Mouse (Mus musculus): ENCODE measurements around the gene Rpl18. TPM values are rescaled to one million over a fixed set of nuclear protein-coding genes. Genes with fewer than 3 reads are reported as not detected.

Gene Rpl18
- polyA plus RNA-seq, 1 experiment from 2014 or later = 721 TPM

GRCm38 (mm10) chr7:45685811-45686210 lies 29.4 kb upstream of the Rpl18 start:
- peaks cover 24% of the 10 kb centered on the region for H3K27me3 ChIP-seq
- peaks cover 5% of the 10 kb centered on the region; the same call in 1 of the 2 replicates for H3K4me1 ChIP-seq
- no peak overlapping the region for H3K27ac ChIP-seq (replicated peaks)
- H3K4me2 ChIP-seq (replicated peaks) = no peak overlapping the region
- WGBS = 61% methylated on average over 10 of the region's 10 CpGs
- H3K4me3 ChIP-seq = no peak overlapping the region
- no peaks in the 10 kb centered on the region for H3K36me3 ChIP-seq
- H3K9me3 ChIP-seq = no peaks in the 10 kb centered on the region
- no peak for ATAC-seq (ENCODE audit: low FRiP score, low read depth)
- no peak overlapping the region for H3K9ac ChIP-seq (replicated peaks)

DNA sequence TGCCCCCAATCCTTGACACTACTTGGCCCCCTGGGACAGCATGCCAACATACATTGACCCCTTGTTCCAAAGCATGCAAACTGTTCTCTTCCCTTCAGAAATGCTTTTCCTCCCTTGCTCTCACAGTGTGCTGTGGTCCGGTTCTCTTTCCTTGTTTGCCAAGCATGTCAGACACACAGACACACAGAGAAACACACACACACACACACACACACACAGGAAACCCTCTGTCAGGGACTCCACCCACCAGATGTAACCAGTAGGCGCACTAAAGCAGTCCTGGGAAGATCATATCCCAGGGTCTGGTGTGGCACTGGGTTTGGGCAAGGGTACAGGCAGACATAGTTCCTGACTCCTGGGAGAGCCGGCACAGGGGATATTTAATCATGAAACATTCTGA lies 28.4 kb upstream of the Rpl18 start:
- Histone ChIP-seq H3K9ac (replicated peaks) (no peak overlapping the region; the same call in 1 of the 2 replicates), H3K9me3 (no peaks in the 10 kb centered on the region), H3K4me2 (replicated peaks) (no peak overlapping the region), H3K27ac (replicated peaks) (no peak overlapping the region), H3K4me1 (peaks cover 5% of the 10 kb centered on the region; the same call in 1 of the 2 replicates), H3K4me3 (no peak overlapping the region), H3K36me3 (no peaks in the 10 kb centered on the region), H3K27me3 (peaks cover 24% of the 10 kb centered on the region)
- ATAC-seq (ENCODE audit: low FRiP score, low read depth) = no peak
- WGBS = 84% methylated on average over 3 of the region's 3 CpGs

DNA sequence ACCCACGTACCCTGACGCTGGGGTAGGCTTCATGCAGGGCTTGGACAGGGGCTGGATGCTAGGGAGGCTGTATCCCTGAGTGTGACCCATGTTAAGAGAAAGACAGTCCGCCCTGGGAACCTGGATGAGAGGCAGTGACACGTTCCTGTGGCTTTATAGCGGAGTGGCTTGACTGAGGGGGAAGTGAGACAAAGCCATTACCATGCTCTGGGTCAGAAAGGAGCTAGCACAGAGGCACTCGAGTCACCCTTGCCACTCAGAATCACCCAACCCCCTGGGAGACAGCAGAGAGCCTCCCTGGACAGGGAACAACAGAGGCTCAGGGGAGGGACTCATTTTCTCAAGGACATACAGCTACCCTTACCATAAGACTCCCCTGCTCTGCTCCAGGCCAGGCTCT lies 26.2 kb upstream of the Rpl18 start:
- Histone ChIP-seq H3K9ac (replicated peaks) (no peak overlapping the region), H3K9me3 (no peaks in the 10 kb centered on the region), H3K27ac (replicated peaks) (no peak overlapping the region), H3K4me1 (no peaks in the 10 kb centered on the region), H3K4me3 (no peak overlapping the region), H3K36me3 (no peaks in the 10 kb centered on the region), H3K27me3 (peaks cover 24% of the 10 kb centered on the region), H3K4me2 (replicated peaks) (no peak overlapping the region)
- WGBS = 69% methylated on average over 6 of the region's 6 CpGs
- no peak for ATAC-seq (ENCODE audit: low FRiP score, low read depth)

DNA sequence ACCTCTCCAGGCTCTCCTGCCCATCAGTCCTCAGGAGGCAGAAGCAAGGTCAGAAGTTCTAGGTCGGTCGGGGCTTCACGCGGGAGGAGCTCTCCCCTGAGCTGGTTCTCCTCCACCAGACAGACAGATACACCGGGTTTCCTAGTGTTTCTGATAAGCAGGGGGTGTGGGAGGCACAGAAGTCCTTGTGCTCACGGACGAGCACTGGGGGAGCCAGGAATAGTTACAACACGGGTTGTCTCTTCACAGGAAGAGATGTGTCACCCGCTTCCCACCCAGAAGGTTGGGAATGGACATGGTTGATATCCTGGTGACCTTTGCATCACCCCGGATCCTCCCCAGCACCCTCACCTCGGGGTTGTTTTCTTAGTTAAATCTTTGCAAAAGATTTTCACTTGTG lies 25.5 kb upstream of the Rpl18 start:
- Histone ChIP-seq H3K9me3 (no peaks in the 10 kb centered on the region), H3K4me1 (no peaks in the 10 kb centered on the region), H3K27ac (replicated peaks) (no peak overlapping the region), H3K9ac (replicated peaks) (no peak overlapping the region), H3K4me2 (replicated peaks) (no peak overlapping the region), H3K27me3 (peaks cover 17% of the 10 kb centered on the region), H3K36me3 (no peaks in the 10 kb centered on the region), H3K4me3 (no peak overlapping the region)
- 81% methylated on average over 11 of the region's 11 CpGs for WGBS
- no peak for ATAC-seq (ENCODE audit: low FRiP score, low read depth)

- Histone ChIP-seq H3K4me2 (replicated peaks) (no peak overlapping the region), H3K27ac (replicated peaks) (no peak overlapping the region), H3K4me3 (no peak overlapping the region), H3K36me3 (no peaks in the 10 kb centered on the region), H3K4me1 (no peaks in the 10 kb centered on the region), H3K9me3 (no peaks in the 10 kb centered on the region), H3K9ac (replicated peaks) (no peak overlapping the region), H3K27me3 (no peaks in the 10 kb centered on the region)
- WGBS = 70% methylated on average over 2 of the region's 2 CpGs
- no peak for ATAC-seq (ENCODE audit: low FRiP score, low read depth)
These were observed 22.9 kb upstream of the Rpl18 start for GRCm38 (mm10) chr7:45692364-45692763.

DNA sequence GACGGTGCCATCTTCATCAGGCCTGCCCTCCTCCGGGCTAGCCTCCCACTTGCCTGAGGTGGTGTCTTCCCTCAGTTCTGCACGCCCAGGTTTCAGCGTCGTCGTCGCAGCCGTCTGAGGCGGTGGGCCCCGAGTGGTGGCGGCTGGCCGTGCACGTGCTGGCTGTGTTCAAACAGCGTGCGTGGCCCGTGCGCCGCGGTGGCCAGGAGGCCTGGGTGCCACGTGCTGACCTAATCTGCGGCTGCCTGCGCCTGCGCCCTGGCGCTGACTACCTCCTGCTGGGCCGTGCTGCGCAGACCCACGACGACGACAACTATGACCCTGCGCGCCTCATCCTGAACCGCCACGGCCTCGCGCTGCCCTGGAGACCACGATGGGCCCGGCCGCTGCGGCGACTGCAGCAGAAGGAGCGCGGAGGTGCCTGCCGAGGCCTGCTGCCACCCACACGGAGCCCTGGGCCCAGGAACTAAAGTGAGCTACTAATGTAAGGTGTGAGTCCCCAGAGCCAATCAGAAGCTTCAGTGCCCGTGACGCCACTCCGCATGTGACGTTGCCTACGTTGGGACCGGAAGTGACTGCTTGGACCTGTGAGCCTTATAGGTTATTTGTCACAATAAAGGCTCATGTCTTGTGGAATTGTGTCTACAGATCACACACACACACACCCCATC lies 21.2 kb upstream of the Rpl18 start, which contains the start of gene Sec1:
Gene Sec1 (minus strand): TSS at position 482 of the 671 bp plus-strand sequence.
- WGBS = 90% methylated on average over 50 of the region's 50 CpGs
- H3K9ac ChIP-seq (replicated peaks) = no peak within 1 kb of the TSS
- ATAC-seq (ENCODE audit: low FRiP score, low read depth) = no peak
- peaks cover 12% of the 10 kb centered on the region for H3K27me3 ChIP-seq
- no peaks in the 10 kb centered on the region for H3K36me3 ChIP-seq
- H3K27ac ChIP-seq (replicated peaks) = no peak within 1 kb of the TSS
- H3K4me2 ChIP-seq (replicated peaks) = no peak within 1 kb of the TSS
- H3K4me3 ChIP-seq = no peak within 1 kb of the TSS
- no peaks in the 10 kb centered on the region for H3K9me3 ChIP-seq
- no peaks in the 10 kb centered on the region for H3K4me1 ChIP-seq

- H3K27ac ChIP-seq (replicated peaks) = no peak overlapping the region
- no peak overlapping the region for H3K4me3 ChIP-seq
- H3K9me3 ChIP-seq = no peaks in the 10 kb centered on the region
- peaks cover 8% of the 10 kb centered on the region for H3K4me1 ChIP-seq
- no peaks in the 10 kb centered on the region for H3K36me3 ChIP-seq
- ATAC-seq (ENCODE audit: low FRiP score, low read depth) = no peak; the same call in 1 of the 2 replicates
- no peak overlapping the region for H3K4me2 ChIP-seq (replicated peaks)
- WGBS = 19% methylated on average over 6 of the region's 6 CpGs
- H3K9ac ChIP-seq (replicated peaks) = no peak overlapping the region
- H3K27me3 ChIP-seq = peaks cover 22% of the 10 kb centered on the region
These were observed 20.2 kb upstream of the Rpl18 start for GRCm38 (mm10) chr7:45695098-45695497.

GRCm38 (mm10) chr7:45697894-45698293 lies 17.4 kb upstream of the Rpl18 start:
- ATAC-seq (ENCODE audit: low FRiP score, low read depth) = no peak
- H3K27ac ChIP-seq (replicated peaks) = no peak overlapping the region
- H3K36me3 ChIP-seq = no peaks in the 10 kb centered on the region
- H3K4me3 ChIP-seq = no peak overlapping the region
- no peak overlapping the region for H3K4me2 ChIP-seq (replicated peaks)
- H3K9ac ChIP-seq (replicated peaks) = no peak overlapping the region
- peaks cover 28% of the 10 kb centered on the region for H3K27me3 ChIP-seq
- H3K4me1 ChIP-seq = peaks cover 28% of the 10 kb centered on the region
- 82% methylated on average over 7 of the region's 7 CpGs for WGBS
- H3K9me3 ChIP-seq = no peaks in the 10 kb centered on the region

- no peaks in the 10 kb centered on the region for H3K9me3 ChIP-seq
- peak within 1 kb of the TSS; percentile 87 for H3K4me2 ChIP-seq (replicated peaks)
- no peak for ATAC-seq (ENCODE audit: low FRiP score, low read depth)
- peak within 1 kb of the TSS; percentile 48 for H3K4me3 ChIP-seq
- H3K9ac ChIP-seq (replicated peaks) = peak within 1 kb of the TSS; percentile 64
- H3K36me3 ChIP-seq = no peaks in the 10 kb centered on the region
- H3K27ac ChIP-seq (replicated peaks) = peak within 1 kb of the TSS; percentile 66
- H3K27me3 ChIP-seq = peaks cover 28% of the 10 kb centered on the region
- WGBS = 1% methylated on average over 36 of the region's 36 CpGs
- peaks cover 43% of the 10 kb centered on the region for H3K4me1 ChIP-seq
These were observed 15.6 kb upstream of the Rpl18 start, which contains the start of gene Car11 for GRCm38 (mm10) chr7:45699523-45700141. TSS of gene Car11 (plus strand) at chr7:45699843.

DNA sequence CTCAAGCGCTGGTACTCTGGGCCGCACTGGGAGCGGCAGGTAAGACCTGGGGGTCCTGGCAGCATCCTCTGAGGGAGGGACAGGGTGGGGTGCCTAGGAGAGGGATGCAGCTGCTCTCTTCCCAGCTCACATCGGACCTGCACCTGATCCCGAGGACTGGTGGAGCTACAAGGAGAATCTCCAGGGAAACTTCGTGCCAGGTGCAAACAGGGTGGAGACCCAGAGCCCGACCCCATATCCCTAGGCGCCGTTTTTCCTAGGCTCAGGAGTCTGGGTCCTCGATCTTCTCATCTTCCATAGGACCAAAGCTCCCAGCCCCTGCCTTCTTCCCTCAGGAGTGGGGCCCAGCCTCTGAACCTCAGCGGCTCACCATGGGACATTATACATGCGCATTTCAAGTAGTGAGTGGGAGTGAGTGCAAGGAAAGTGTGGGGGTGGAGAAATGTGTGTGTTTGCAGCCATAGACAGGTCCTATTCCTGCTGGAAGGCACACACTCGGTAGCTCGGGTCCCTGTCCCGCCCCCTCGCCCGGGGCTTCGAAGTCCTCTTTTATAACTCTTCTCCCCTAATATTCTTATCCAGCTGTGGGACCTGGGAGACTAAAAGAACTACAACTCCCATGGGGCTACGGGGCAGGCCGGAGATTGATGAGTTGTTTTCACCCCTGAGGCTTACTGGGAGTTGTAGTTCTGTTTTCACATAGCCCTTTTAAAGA lies 14.8 kb upstream of the Rpl18 start:
- peak overlapping the region; percentile 48 for H3K4me3 ChIP-seq
- H3K4me2 ChIP-seq (replicated peaks) = peak overlapping the region; percentile 87
- under 1% methylated on average over 20 of the region's 20 CpGs for WGBS
- ATAC-seq (ENCODE audit: low FRiP score, low read depth) = peak; percentile 14; the same call in 1 of the 2 replicates
- no peaks in the 10 kb centered on the region for H3K9me3 ChIP-seq
- H3K9ac ChIP-seq (replicated peaks) = peak overlapping the region; percentile 64
- peaks cover 47% of the 10 kb centered on the region for H3K4me1 ChIP-seq
- peak overlapping the region; percentile 66 for H3K27ac ChIP-seq (replicated peaks)
- peaks cover 28% of the 10 kb centered on the region for H3K27me3 ChIP-seq
- H3K36me3 ChIP-seq = no peaks in the 10 kb centered on the region

- 30% methylated on average over 11 of the region's 11 CpGs for WGBS
- H3K4me3 ChIP-seq = peak overlapping the region; percentile 48
These were observed 14.2 kb upstream of the Rpl18 start for GRCm38 (mm10) chr7:45701072-45701471.

GRCm38 (mm10) chr7:45701607-45702006 lies 13.7 kb upstream of the Rpl18 start:
- Histone ChIP-seq H3K4me3 (peak overlapping the region; percentile 48; the same call in 1 of the 2 replicates), H3K4me1 (peaks cover 58% of the 10 kb centered on the region), H3K36me3 (no peaks in the 10 kb centered on the region), H3K9me3 (no peaks in the 10 kb centered on the region), H3K9ac (replicated peaks) (0 out of 2 replicates have a peak overlapping the region, but pooled peaks have one; percentile 57), H3K27ac (replicated peaks) (no peak overlapping the region), H3K4me2 (replicated peaks) (peak overlapping the region; percentile 87; the same call in 1 of the 2 replicates), H3K27me3 (peaks cover 31% of the 10 kb centered on the region)
- ATAC-seq (ENCODE audit: low FRiP score, low read depth) = no peak
- WGBS = 85% methylated on average over 11 of the region's 11 CpGs

More at GRCm38 (mm10) chr7:45701072-45701471, 14.2 kb upstream of the Rpl18 start:
- Histone ChIP-seq H3K9me3 (no peaks in the 10 kb centered on the region), H3K36me3 (no peaks in the 10 kb centered on the region), H3K27me3 (peaks cover 28% of the 10 kb centered on the region), H3K4me1 (peaks cover 53% of the 10 kb centered on the region), H3K4me2 (replicated peaks) (peak overlapping the region; percentile 87), H3K9ac (replicated peaks) (peak overlapping the region; percentile 57), H3K27ac (replicated peaks) (peak overlapping the region; percentile 66)
- no peak for ATAC-seq (ENCODE audit: low FRiP score, low read depth)
